Mouse (Mus musculus): ENCODE measurements at regions not wholly inside any gene's neighbourhood (a gene's known extent, or its start where the extent isn't known, plus 50 kb on each side); places are given as distances from the start of the nearest gene placed in this dataset.

GRCm38 (mm10) chr6:31995977-31996376, 54.1 kb upstream of the 1700012A03Rik start:
- no peak overlapping the region for H3K4me3 ChIP-seq (ENCODE audit: low read length)
- H3K9ac ChIP-seq (ENCODE audit: low read length): no peak overlapping the region
- H3K27ac ChIP-seq (ENCODE audit: low read length): no peak overlapping the region
- H3K9me3 ChIP-seq (ENCODE audit: control insufficient read depth, low read length): no peaks in the 10 kb centered on the region
- no peaks in the 10 kb centered on the region for H3K36me3 ChIP-seq (ENCODE audit: control insufficient read depth, insufficient read depth, low read length)
- 86% methylated on average over 7 of the region's 7 CpGs for WGBS
- H3K4me2 ChIP-seq (ENCODE audit: low read depth, low read length): no peak overlapping the region
- no peak for ATAC-seq (ENCODE audit: low read depth)
- no peaks in the 10 kb centered on the region for H3K27me3 ChIP-seq (ENCODE audit: control insufficient read depth, insufficient read depth, low read depth, low read length)
- no peaks in the 10 kb centered on the region for H3K4me1 ChIP-seq (replicated peaks; ENCODE audit: control insufficient read depth, insufficient read depth, low read length)

DNA sequence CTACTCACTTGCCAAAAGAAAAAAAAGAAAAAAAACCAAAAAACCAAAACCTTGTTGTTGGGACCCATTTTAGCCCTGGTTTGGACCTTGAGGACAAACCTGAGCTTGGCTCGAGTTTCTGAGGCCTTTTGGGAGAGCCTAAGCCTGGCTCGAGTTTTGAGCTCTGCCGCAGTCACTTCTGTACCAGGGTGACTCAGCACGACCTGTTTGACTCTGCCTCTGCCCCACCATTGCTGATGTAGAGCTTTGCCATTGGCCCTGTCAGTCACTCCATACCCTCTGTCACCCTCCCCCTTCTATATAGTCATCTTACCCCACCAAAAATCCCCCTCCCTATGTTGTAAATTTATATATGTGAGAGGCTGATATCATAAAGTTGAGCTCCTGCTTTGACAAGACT, 54.8 kb upstream of the 1700012A03Rik start:
- Histone ChIP-seq H3K9ac (ENCODE audit: low read length) (no peak overlapping the region), H3K9me3 (ENCODE audit: control insufficient read depth, low read length) (no peaks in the 10 kb centered on the region), H3K4me3 (ENCODE audit: low read length) (no peak overlapping the region), H3K4me1 (replicated peaks; ENCODE audit: control insufficient read depth, insufficient read depth, low read length) (no peaks in the 10 kb centered on the region), H3K4me2 (ENCODE audit: low read depth, low read length) (no peak overlapping the region), H3K36me3 (ENCODE audit: control insufficient read depth, insufficient read depth, low read length) (no peaks in the 10 kb centered on the region), H3K27ac (ENCODE audit: low read length) (no peak overlapping the region), H3K27me3 (ENCODE audit: control insufficient read depth, insufficient read depth, low read depth, low read length) (no peaks in the 10 kb centered on the region)
- no peak for ATAC-seq (ENCODE audit: low read depth)
- 71% methylated on average over 4 of the region's 4 CpGs for WGBS

GRCm38 (mm10) chr6:31985698-31986097, 64.3 kb upstream of the 1700012A03Rik start:
- no peak for ATAC-seq (ENCODE audit: low read depth)
- no peaks in the 10 kb centered on the region for H3K36me3 ChIP-seq (ENCODE audit: control insufficient read depth, insufficient read depth, low read length)
- H3K27ac ChIP-seq (ENCODE audit: low read length): no peak overlapping the region
- no peak overlapping the region for H3K4me2 ChIP-seq (ENCODE audit: low read depth, low read length)
- H3K4me3 ChIP-seq (ENCODE audit: low read length): no peak overlapping the region
- WGBS: 37% methylated on average over 3 of the region's 3 CpGs
- H3K9me3 ChIP-seq (ENCODE audit: control insufficient read depth, low read length): no peaks in the 10 kb centered on the region
- H3K9ac ChIP-seq (ENCODE audit: low read length): no peak overlapping the region
- no peaks in the 10 kb centered on the region for H3K27me3 ChIP-seq (ENCODE audit: control insufficient read depth, insufficient read depth, low read depth, low read length)
- H3K4me1 ChIP-seq (replicated peaks; ENCODE audit: control insufficient read depth, insufficient read depth, low read length): no peaks in the 10 kb centered on the region

DNA sequence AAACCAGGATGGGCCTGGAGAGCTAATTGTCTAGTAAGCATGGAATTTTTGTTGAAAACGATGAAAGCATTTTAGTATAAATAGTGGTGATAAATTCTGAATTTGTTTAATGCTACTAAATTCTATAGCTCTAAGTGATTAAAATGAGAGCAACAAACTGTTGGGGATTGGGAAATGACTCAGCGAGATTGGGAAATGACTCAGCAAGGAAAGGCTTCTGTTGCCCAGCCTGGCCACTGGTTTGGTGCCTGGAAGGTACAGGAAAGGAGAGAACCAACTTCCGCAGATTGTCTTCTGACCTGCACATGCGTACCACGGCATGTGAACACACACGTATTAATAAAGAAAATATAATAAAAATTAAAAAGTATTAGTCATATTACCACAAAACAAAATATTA, 73.3 kb upstream of the 1700012A03Rik start:
- H3K4me3 ChIP-seq (ENCODE audit: low read length): no peak overlapping the region
- H3K27me3 ChIP-seq (ENCODE audit: control insufficient read depth, insufficient read depth, low read depth, low read length): no peaks in the 10 kb centered on the region
- no peaks in the 10 kb centered on the region for H3K9me3 ChIP-seq (ENCODE audit: control insufficient read depth, low read length)
- WGBS: 85% methylated on average over 6 of the region's 6 CpGs
- no peak for ATAC-seq (ENCODE audit: low read depth)
- no peak overlapping the region for H3K27ac ChIP-seq (ENCODE audit: low read length)
- H3K4me1 ChIP-seq (replicated peaks; ENCODE audit: control insufficient read depth, insufficient read depth, low read length): no peaks in the 10 kb centered on the region
- H3K4me2 ChIP-seq (ENCODE audit: low read depth, low read length): no peak overlapping the region
- H3K9ac ChIP-seq (ENCODE audit: low read length): no peak overlapping the region
- no peaks in the 10 kb centered on the region for H3K36me3 ChIP-seq (ENCODE audit: control insufficient read depth, insufficient read depth, low read length)

DNA sequence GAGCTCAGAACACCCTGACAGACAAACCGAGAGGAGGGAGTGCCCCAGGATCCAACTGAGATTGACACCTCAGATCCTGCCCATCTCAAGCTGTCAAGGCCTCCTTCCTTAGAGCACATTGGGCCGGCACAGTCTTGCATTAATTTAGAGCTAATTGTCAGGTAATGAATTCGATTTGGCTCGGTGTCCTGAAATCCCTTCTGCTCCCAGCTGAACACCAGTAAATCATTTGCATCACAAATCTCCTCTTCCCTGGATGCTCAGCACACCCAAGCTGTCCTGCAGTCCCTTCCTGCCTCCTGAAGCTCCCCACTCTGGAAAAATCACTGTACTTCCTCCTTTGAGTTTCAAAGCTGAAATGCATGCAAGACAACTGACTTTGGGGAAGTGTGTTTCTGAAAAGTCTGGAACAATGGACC, 102.0 kb upstream of the 1700012A03Rik start:
- 60% methylated on average over 4 of the region's 4 CpGs for WGBS
- no peaks in the 10 kb centered on the region for H3K9me3 ChIP-seq (ENCODE audit: control insufficient read depth, low read length)
- H3K36me3 ChIP-seq (ENCODE audit: control insufficient read depth, insufficient read depth, low read length): no peaks in the 10 kb centered on the region
- H3K27me3 ChIP-seq (ENCODE audit: control insufficient read depth, insufficient read depth, low read depth, low read length): no peaks in the 10 kb centered on the region
- no peak overlapping the region for H3K9ac ChIP-seq (ENCODE audit: low read length)
- no peak for ATAC-seq (ENCODE audit: low read depth)
- H3K27ac ChIP-seq (ENCODE audit: low read length): no peak overlapping the region
- no peak overlapping the region for H3K4me2 ChIP-seq (ENCODE audit: low read depth, low read length)
- H3K4me1 ChIP-seq (replicated peaks; ENCODE audit: control insufficient read depth, insufficient read depth, low read length): no peaks in the 10 kb centered on the region
- H3K4me3 ChIP-seq (ENCODE audit: low read length): no peak overlapping the region

- H3K4me1 ChIP-seq (replicated peaks; ENCODE audit: control insufficient read depth, insufficient read depth, low read length): no peaks in the 10 kb centered on the region
- 68% methylated on average over 5 of the region's 5 CpGs for WGBS
- no peaks in the 10 kb centered on the region for H3K27me3 ChIP-seq (ENCODE audit: control insufficient read depth, insufficient read depth, low read depth, low read length)
- no peaks in the 10 kb centered on the region for H3K9me3 ChIP-seq (ENCODE audit: control insufficient read depth, low read length)
- ATAC-seq (ENCODE audit: low read depth): no peak
- no peak overlapping the region for H3K9ac ChIP-seq (ENCODE audit: low read length)
- H3K36me3 ChIP-seq (ENCODE audit: control insufficient read depth, insufficient read depth, low read length): no peaks in the 10 kb centered on the region
- H3K27ac ChIP-seq (ENCODE audit: low read length): no peak overlapping the region
- H3K4me3 ChIP-seq (ENCODE audit: low read length): no peak overlapping the region
- no peak overlapping the region for H3K4me2 ChIP-seq (ENCODE audit: low read depth, low read length)
Observed at GRCm38 (mm10) chr6:31946572-31946971, 103.5 kb upstream of the 1700012A03Rik start.

DNA sequence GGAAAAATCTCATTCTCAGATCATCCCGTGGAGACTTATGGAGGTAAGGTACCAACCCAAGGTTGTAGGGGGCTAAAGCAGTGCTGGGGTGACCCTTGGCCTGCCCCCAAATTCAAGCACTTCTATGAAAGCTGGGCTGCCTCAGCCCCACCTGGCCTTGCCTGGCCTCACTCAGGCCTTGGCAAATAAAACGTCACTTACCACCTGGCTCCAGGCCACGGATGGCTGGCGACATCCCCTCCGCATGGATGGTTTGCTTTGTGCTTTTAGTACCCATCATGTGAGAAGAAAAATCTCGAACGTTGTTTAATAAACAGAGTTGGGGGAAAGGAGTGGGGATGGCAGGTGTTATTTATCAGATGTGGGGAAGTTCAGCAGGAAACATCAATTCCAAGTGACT, 104.7 kb upstream of the 1700012A03Rik start:
- no peaks in the 10 kb centered on the region for H3K9me3 ChIP-seq (ENCODE audit: control insufficient read depth, low read length)
- no peak for ATAC-seq (ENCODE audit: low read depth)
- WGBS: 27% methylated on average over 7 of the region's 7 CpGs

DNA sequence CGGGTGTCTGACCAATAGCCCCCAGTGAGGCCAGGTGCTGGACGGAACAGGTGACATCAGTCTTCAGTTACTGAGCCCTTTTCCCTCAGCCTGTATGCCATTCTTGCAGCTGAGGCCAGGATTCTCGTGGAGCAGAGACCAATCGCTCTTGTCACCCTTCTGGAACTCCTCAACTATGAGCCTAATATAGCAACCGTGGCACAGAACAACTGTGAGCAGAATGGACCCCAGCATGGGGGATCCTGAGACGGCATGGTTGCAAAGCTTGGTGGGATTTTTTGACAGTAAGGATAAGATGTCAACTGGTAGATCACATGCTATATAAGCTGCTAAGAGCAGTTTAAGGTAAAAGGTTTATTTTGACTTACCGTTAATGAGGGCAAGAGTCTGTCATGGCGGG, 105.5 kb upstream of the 1700012A03Rik start:
- 71% methylated on average over 8 of the region's 8 CpGs for WGBS
- H3K9me3 ChIP-seq (ENCODE audit: control insufficient read depth, low read length): no peaks in the 10 kb centered on the region
- no peaks in the 10 kb centered on the region for H3K4me1 ChIP-seq (replicated peaks; ENCODE audit: control insufficient read depth, insufficient read depth, low read length)
- H3K4me3 ChIP-seq (ENCODE audit: low read length): no peak overlapping the region
- no peak for ATAC-seq (ENCODE audit: low read depth)
- no peaks in the 10 kb centered on the region for H3K27me3 ChIP-seq (ENCODE audit: control insufficient read depth, insufficient read depth, low read depth, low read length)
- no peak overlapping the region for H3K4me2 ChIP-seq (ENCODE audit: low read depth, low read length)
- H3K27ac ChIP-seq (ENCODE audit: low read length): no peak overlapping the region
- H3K36me3 ChIP-seq (ENCODE audit: control insufficient read depth, insufficient read depth, low read length): no peaks in the 10 kb centered on the region
- H3K9ac ChIP-seq (ENCODE audit: low read length): no peak overlapping the region

More for the DNA sequence above, 104.7 kb upstream of the 1700012A03Rik start:
- Histone ChIP-seq H3K4me1 (replicated peaks; ENCODE audit: control insufficient read depth, insufficient read depth, low read length) (no peaks in the 10 kb centered on the region), H3K4me2 (ENCODE audit: low read depth, low read length) (no peak overlapping the region), H3K27me3 (ENCODE audit: control insufficient read depth, insufficient read depth, low read depth, low read length) (no peaks in the 10 kb centered on the region), H3K9ac (ENCODE audit: low read length) (no peak overlapping the region), H3K36me3 (ENCODE audit: control insufficient read depth, insufficient read depth, low read length) (no peaks in the 10 kb centered on the region), H3K27ac (ENCODE audit: low read length) (no peak overlapping the region), H3K4me3 (ENCODE audit: low read length) (no peak overlapping the region)

DNA sequence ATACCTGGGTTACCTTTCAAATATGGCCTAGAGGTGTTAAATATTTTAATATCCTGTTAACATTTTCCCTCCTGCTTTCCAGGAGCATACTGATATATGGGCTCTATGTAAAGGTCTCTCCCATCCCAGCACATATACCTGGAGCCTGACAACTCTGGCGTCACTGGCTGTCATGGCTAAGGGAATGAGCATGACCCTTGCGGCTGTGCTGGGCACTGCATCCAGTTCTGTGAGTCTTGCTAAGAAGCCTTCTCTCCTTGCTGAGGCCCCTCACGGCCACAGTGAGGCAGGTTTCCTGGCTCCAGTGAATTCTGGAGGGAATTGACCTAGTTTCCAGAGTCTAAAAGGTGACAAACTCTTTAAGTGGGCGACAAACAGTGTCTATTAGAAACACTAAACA, 107.3 kb upstream of the 1700012A03Rik start:
- H3K9me3 ChIP-seq (ENCODE audit: control insufficient read depth, low read length): no peaks in the 10 kb centered on the region
- no peaks in the 10 kb centered on the region; the same call in 1 of the 2 replicates for H3K27me3 ChIP-seq (ENCODE audit: control insufficient read depth, insufficient read depth, low read depth, low read length)
- H3K27ac ChIP-seq (ENCODE audit: low read length): no peak overlapping the region
- ATAC-seq (ENCODE audit: low read depth): no peak
- H3K9ac ChIP-seq (ENCODE audit: low read length): no peak overlapping the region
- no peaks in the 10 kb centered on the region; the same call in 1 of the 2 replicates for H3K4me1 ChIP-seq (replicated peaks; ENCODE audit: control insufficient read depth, insufficient read depth, low read length)
- no peaks in the 10 kb centered on the region for H3K36me3 ChIP-seq (ENCODE audit: control insufficient read depth, insufficient read depth, low read length)
- 55% methylated on average over 4 of the region's 4 CpGs for WGBS
- H3K4me3 ChIP-seq (ENCODE audit: low read length): no peak overlapping the region
- H3K4me2 ChIP-seq (ENCODE audit: low read depth, low read length): no peak overlapping the region

- H3K9me3 ChIP-seq (ENCODE audit: control insufficient read depth, low read length): no peaks in the 10 kb centered on the region
- WGBS: 5% methylated on average over 20 of the region's 20 CpGs
- H3K27ac ChIP-seq (ENCODE audit: low read length): no peak overlapping the region
- ATAC-seq (ENCODE audit: low read depth): peak; percentile 72; the same call in 1 of the 2 replicates
- H3K4me3 ChIP-seq (ENCODE audit: low read length): peak overlapping the region; percentile 36
- peak overlapping the region; percentile 68 for H3K4me2 ChIP-seq (ENCODE audit: low read depth, low read length)
- no peaks in the 10 kb centered on the region for H3K36me3 ChIP-seq (ENCODE audit: control insufficient read depth, insufficient read depth, low read length)
- H3K27me3 ChIP-seq (ENCODE audit: control insufficient read depth, insufficient read depth, low read depth, low read length): no peaks in the 10 kb centered on the region; the same call in 1 of the 2 replicates
- no peaks in the 10 kb centered on the region; the same call in 1 of the 2 replicates for H3K4me1 ChIP-seq (replicated peaks; ENCODE audit: control insufficient read depth, insufficient read depth, low read length)
- peak overlapping the region; percentile 29; the same call in 1 of the 2 replicates for H3K9ac ChIP-seq (ENCODE audit: low read length)
Observed at GRCm38 (mm10) chr6:31938216-31938814, 111.7 kb upstream of the 1700012A03Rik start.
